Mouse (Mus musculus) lung, postnatal 25 days (tissue): ENCODE data around the gene Itpripl2.

Source experiments
- DNase-seq: peaks from one replicate; pipeline ENCODE4 v3.0.0; 2022; ENCODE audit warnings: low spot score

The Itpripl2 gene

DNA sequence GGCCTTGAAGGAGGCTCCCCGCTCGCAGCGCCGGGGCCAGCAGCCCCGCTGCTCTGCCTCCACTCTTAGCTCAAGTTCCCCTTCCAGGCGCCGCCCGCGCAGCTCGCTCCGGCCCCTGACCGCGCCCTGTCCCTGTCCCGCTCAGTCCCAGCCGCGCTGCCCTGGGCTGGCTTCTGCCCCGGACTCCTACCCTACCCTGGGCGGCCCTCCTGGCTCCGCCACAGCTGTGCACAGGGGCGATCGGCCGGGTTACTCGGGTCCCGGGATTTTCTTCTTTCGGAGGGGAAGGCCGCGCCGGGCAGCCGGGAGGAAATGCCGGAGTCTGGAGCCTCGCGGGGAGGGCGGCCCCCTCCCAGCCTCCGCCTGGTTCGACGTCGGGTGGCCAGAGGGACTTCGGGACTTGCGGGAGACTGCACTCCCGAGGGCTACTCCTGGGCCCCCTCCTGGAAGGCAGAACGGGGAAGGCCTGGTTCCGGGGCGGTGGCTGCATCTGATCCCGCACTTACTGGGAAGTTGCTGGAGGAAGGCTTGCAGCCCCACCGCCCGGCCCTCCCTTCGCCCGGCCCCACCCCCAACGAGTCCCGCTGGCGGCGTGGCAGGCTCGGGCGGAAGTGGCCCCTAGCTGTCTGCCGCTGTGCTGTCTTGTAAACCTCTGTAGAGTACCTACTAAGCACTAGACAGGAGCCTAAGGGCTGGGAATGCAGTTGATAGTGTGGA is at the start of gene Itpripl2:
Gene Itpripl2, minus strand, starts transcription at position 545 of the 717 bp plus-strand sequence.
- peak; percentile 92 for DNase-seq

DNA sequence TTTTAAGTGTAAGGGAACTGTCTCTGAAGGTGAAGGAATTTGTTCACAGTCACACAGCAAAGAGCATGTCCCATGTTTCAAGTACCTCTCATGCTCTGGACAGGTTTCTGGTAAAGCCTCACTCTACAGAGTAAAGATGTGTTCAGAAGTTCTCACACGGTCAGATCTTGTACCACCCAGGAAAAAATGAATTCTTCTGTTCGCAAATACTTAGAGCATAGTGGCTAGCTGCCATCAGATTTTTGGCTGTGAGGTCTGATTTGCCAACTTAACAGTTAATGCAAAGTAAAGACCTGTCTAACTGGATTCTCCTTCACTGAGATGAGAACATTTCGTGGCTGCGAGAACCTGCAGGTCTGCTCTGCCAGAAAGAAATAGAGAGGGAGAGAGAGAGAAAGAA is 43.3 kb upstream of the Itpripl2 start:
- DNase-seq: peak; percentile 67

DNA sequence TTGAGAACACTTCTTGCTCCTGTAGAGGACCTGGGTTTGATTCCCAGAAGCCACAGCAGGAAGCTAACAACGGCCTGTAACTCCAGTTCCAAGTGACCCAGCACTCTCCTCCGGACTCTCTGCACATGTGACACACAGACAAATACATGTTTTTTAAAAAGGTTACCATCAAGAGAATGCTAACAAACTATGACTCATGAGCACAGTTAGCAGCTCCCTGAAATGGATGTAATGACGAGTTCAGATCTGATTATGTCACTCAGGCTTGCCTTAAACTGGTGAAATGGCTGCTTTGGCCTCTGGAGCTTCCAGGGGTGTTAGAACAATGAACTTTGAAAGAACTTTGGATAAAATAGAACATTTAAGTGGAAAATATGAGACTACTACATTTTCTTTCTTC is 42.6 kb upstream of the Itpripl2 start:
- DNase-seq: no peak

DNA sequence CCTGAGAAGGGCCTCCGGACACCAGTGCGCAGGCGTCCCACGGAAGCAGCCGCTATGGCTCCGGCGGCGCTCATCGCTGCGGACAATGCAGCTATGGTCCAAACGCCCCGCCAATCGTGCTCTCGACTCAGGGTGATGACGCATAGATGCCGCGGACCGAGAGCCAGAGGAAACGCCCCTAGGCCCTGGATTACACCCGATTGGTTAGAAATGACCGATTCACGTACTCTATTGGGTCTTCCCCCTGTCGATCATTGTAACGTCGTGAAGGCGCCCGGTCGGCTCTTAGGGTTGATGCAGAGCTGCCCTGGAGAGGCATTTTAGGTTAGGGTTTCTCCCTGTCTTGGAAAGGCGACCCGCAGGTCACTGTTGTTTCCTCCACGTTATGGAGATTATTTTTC is 41.4 kb upstream of the Itpripl2 start, which contains the start of gene Coq7:
Gene Coq7, minus strand, starts transcription at position 179 of the 401 bp plus-strand sequence.
- peak; percentile 96 for DNase-seq

DNA sequence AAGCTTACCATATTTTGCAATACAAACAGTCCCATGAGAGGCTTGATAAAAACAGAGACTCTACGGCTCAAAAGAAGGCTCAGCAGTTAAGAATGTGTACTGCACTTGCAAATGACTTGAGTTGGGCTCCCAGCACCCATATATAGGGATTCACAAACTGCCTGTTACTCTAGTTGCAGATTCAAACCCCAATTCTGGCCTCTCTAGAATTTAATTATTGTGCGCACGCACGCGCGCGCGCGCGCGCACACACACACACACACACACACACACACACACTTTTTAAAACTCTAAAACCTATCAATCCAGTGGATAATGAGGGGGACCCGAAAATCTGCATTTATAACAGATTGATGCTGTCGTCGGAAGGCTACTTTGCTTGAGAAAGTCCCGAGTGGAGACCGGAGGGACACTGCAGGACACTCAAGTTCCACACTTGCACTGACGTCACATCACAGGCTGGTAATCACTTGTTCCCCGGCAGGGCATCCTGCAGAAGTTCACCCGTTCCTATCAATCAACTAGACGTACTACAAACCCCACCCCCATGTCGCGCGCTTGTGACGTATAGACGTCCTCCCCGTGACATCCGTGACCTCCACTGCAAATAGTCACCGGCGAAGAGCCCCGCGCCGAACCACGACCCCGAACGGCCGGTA is 40.9 kb upstream of the Itpripl2 start:
- peak; percentile 97 for DNase-seq

DNA sequence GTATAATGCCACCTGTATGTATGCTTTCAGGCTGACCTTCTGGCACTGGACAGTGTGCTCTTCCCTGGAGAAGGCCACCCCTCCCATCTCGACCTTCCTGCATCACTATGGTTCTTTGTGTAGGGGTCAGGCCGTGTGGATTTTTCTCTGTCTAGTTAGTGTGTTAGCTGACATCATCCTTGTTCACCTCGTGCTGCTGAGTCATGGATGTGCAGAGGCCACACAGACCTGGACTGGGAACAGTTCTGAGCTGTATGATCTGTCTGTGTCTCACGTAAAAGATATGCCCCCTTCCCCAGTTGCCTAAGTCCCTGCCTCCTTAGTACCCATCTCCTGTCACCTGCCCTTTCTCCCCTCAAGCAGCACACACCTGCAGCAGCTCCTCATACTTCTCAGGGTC is 35.2 kb upstream of the Itpripl2 start:
- no peak for DNase-seq

DNA sequence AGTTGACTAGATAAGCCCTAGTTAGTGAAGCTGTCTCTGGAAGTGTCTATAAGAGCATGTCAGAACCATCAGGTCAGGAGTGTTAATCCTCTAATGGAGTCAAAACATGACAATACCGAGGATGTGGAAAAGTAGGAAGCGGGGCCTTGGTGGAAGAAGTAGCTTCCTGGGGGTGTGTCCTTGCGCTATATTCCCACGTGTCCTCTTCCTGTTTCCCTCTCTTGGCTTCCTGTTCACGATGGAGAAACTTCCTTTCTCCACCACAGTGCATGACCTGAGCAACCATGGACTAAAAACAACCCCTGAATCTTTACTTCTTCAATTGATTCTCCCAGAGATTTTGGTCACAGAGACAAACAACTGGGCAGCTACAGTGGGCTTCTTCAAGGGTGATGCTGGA is 30.3 kb upstream of the Itpripl2 start:
- DNase-seq: no peak

DNA sequence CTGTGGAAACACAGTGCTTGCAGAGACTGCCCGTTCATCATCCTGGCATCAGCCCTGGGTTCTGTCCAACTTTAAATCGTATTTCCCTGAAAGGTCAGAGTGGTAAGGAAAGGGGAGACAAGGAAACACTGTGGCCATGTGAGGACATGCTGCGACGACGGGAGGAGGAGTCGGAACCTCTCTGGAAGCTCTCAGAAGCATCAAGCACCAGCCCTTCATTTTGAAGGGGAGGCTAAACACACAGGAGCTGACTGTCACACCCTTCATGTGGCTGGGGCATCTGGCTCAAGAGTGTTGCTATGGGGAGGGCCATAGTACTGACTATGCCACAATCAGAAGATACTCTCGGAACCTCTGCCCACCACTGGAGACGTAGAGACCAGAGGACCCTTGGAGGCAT is 27.9 kb upstream of the Itpripl2 start:
- DNase-seq: peak; percentile 50

DNA sequence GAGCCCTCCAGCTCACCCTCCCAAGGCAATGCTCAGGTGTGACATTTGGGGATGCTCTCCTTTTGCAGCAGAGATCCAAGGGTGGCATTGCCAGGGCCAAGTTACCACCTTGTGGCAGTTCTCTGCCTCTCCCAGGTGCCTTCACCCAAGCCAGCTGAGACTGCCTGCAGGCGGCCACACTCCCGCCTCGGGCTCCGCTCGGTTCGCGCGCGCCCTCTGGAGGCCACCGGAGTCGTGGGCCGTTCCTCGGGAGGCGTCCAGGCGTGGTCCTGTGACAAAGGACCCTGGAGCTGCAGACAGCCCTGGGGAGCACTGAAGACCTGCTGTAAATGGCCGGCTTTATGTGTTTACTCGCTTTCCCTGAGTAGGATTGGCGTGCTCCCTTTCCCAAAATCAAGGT is 26.9 kb upstream of the Itpripl2 start:
- DNase-seq: peak; percentile 81

DNA sequence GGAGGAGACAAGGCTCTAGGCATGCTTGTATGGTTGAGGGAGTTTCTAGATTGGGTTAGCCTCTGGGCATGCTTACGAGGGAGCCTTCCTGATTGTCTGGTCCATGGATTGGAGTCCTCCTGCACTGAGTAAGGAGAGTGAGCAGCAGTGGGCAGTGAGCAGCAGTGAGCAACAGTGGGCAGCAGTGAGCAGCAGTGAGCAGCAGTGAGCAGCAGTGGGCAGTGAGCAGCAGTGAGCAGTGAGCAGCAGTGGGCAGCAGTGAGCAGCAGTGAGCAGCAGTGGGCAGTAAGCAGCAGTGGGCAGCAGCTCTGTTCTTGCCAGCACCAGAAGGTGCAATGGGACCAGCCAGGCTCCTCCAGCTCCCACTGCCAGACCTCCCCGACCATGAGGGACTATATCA is 26.0 kb upstream of the Itpripl2 start:
- DNase-seq: peak; percentile 31

DNA sequence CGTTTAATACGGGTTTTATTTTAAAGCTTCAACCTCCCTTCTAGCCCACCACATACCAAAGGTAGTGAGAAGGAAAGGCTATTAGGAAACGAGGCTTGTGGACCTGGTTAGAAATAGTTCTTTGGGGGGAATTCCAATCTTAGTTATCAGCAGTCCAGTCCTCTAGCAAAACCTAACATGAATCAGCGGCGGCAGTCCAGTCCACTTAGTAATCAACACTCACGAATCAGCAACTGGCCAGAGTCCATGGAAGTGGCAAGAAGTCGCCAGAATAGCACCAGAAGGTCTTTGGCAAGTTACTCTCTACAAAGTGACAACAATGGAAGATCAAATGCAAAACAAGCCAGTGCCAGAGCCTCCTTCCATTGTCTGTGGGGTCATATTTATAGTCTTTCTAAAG is 16.8 kb upstream of the Itpripl2 start:
- DNase-seq: no peak

DNA sequence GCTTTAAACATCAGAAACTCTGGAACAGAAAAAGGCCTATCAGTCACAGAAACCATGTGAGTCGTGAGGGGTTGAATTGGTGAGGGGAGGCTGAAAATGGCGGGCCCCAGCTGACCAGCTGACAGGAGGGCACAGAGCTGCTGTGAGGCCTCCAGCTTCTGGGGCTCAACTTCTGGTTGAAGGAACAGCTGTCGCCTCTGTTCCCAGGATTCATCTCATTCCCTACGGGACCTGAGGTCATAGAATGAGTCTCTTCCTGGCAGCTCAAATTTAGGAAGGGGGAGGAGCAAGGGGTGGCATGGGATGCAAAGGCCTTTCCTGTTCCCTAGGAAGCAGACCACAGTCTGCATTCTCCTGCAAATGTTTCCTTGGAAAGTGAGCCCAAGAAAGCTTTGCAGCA is 12.1 kb upstream of the Itpripl2 start:
- DNase-seq: no peak

DNA sequence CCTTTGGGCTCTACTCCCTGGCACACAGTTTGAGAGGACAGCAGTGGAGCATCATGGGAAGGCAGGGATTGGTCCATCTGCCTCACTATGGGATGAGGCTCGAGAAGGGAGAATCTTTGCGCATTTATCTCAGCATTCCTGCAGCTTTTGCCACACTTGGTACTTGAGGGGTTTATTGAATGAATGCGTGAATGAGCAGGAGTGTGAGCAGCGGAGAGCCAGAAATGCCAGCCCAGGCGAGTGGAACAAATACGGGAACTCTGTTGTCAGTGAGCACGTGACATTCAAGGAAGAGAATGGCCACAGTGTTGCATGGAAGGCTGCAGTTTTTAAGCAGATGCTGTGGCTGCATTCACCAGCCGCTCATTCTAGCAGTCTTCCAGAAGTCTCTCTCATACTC is 10.6 kb upstream of the Itpripl2 start:
- no peak for DNase-seq

DNA sequence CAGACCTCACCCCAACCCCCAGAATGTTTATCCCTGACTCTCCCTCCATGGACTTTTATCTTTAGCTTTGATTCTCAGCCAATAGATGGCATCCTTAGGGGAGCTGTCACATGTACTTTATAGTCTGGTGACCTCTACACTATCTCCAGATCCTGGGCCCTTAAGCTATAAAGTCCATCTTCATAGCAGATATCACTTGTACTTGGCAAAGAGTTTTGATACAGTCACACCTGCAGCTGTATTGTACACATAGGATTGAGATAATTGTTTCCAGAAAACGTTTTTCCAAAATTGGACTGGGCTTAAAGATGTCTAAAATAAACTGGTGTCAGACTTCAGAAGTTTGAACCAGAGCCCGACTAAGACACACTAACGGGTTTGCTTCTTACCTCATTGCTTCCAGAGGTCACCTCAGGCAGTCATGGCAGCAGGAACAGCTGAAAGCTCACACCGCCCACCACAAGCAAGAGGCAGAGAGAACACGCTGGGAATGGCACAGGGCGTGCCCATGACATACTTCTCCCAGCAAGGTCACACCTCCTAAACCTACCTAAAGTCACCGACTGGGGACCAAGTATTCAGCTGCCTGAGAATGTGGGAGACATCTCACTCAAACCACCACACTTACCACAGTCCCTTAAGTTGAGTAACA is 8.1 kb upstream of the Itpripl2 start:
- no peak for DNase-seq

DNA sequence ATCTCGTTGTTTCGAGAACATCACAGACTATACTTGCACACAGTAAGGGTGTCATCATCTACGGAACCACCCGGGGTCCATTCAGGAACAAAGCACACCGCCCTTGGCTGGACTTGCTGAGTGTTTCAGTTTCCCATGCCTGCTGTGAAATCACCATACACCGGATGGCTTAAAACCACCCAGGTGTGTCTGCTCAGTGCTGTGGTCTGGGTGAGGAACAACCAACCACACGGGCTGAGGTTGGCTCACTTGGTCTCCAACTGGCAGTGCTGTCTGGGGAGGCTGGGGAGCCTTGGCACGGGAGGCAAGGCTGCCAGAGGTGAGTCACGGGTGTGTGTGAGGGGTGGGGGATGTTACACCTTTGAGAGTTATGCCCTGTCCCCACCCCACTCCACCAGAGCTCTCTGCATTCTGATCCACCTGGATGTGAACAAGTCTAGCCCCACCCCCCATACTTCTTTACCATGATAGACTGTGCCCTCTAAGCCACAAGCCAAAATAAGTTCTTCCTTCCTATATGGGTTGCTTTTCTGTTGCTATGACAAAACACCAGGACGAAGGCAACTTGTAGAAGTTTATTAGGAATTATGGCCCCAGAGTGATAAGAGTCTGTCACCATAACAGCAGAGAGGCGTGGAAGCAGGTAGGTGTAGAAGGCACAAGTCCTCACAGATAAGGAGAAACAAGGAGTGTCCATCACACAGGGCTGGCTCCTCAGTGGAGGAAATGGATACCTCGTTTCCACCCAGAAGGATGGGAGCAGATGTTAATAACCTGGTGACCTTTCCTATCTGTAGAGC is 7.4 kb upstream of the Itpripl2 start:
- no peak for DNase-seq

DNA sequence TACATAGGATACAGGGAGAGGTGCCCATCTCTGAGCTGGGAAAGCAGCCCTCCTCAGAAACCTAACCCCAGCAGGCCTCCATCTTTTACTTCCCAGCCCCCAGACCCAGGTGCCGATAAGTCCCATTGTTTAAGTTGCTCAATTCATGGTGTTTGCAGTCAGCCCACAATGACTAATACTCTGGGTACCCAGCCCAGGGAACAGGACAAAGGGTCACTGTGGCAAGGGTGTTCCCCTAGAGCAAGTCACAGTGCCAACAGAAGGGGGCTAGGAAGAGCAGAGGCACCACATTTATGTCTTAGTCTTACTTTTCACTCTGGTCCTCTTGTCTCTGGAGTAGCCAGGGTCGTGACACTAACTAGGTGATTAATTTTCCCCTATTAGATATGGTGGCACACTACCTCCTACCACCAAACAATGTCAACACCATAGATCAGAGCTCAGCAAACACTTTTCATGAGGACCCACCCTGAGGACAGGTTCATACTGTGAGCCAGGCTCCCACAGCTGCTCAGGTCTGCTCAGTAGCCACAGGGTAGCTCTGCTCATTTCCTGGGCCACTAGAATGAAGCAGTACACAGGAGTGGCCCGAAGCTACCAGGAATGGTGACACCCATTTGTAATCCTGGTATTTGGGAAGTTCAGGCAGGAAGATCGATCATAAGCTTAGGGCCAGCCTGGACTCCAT is 3.3 kb upstream of the Itpripl2 start:
- no peak for DNase-seq

DNA sequence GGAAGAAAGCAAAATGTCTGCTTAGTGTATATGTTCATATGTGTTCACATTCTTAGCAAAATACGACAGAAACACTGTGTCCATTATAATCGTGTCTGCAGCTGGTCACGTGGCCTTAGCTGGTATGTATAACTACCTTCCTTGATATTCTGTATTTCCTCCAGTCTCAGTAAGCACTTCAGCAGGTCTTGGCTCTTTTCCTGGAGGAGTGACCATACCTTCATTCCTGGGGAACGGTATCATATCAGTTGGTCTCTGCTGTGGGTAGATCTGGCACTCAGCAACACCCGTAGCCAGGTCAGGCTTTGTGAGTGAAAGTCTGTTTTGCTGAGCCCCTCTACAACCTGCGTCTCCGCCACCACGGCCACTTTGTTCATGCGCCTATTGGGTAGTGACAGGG is 2.1 kb upstream of the Itpripl2 start:
- DNase-seq: peak; percentile 60

DNA sequence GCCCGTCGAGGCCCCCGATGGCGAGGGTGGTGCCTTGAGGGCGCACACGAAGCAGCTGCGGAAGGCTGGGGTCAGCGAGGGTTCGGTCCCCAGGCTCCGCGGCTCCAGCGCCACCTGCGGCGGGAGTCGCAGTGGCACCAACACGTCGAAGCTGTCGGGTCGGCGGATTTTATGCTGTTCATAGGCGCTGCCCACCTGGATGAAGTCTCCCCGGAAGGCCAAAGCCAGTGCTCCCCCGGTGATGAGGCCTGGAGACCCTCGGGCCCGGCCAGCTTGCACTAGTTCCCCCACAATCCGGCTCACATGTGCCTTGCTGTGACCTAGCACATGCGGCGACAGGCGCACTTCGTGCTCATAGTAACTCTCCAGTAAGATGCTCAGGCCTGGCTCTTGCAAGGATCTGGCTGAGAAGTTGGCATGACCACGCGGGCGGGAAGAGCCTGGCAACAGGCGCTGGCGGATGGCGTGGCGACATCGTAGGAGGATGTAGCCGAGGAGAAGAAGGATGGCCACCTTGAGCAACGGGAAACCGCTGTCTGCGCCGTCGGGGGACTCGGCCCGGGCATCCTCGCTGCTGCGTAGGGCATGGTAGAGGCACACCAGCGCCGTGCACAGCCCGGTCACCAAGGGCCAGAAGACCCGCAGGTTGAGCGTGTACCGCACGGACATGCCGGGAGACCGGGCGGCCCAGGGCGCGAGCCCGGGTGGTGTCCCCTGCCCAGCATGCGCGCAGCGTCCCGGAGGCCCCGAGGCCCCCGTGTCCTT is 927 bp downstream of the Itpripl2 start:
- no peak for DNase-seq

DNA sequence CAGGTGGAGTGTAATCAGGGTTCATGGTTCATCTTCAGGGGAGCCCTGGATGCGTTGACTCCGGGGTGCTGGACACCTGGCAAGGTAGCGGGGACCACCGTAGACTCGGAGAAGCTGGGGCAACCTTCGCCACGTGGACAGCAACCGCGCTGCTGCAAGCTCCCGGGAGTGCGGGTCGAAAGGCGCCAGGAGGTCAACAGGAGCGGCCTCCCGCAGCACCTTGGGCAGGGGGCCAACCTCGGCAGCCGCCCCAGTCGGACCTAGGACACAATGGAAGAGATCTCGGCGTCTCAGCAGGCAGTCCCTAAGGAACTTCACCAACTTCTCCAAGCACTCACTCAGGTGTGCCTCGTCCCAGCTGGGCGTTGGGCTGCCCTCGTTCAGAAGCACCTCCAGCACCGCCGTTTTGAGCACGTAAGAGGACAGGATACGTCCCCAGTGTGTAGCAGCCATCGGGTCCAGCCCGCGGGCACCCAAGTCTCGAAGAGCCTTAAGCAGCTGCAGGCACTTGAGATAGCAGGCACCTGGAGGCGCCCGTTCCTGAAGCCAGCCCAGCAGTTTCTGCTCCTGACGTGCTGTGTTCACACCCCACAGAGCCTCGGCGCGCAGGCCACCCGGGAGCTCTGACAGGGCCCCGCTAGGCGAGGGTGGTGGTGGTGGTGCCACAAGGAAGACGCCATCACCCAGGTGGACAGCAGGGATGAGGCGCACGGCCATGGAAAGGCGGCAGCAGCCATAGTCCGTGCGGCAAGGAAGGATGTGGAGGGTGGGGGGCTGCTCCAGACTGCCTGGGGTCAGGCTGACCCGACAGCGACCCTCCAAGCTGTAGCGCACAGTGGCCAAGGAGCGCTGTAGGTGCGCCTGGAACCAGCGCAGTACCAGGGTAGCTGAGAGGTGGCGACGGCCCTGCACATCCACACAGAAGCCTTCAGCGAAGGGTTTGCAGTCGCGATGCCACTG is 1.8 kb downstream of the Itpripl2 start:
- no peak for DNase-seq
